Mouse (Mus musculus) 416B (cell line): ENCODE data around the gene C530008M17Rik.

ENCODE experiments used
- DNase-seq: peaks from one replicate; pipeline ENCODE4 v3.0.0; 2011; ENCODE audit warnings: low read depth

Gene C530008M17Rik

GRCm38 (mm10) chr5:76656212-76656611 is at the start of gene C530008M17Rik:
Gene C530008M17Rik (plus strand): TSS chr5:76656512.
- DNase-seq, result no peak

- DNase-seq, result no peak
Measured at GRCm38 (mm10) chr5:76609702-76610370, 46.5 kb upstream of the C530008M17Rik start.

- no peak for DNase-seq
Measured at GRCm38 (mm10) chr5:76612867-76613499, 43.3 kb upstream of the C530008M17Rik start.

- DNase-seq, result no peak
Measured at GRCm38 (mm10) chr5:76615276-76615675, 41.0 kb upstream of the C530008M17Rik start.

GRCm38 (mm10) chr5:76616196-76616747 is 40.0 kb upstream of the C530008M17Rik start:
- no peak for DNase-seq

- DNase-seq, result no peak
Measured at GRCm38 (mm10) chr5:76618750-76619149, 37.6 kb upstream of the C530008M17Rik start.

- DNase-seq, result no peak
Measured at GRCm38 (mm10) chr5:76623759-76624158, 32.6 kb upstream of the C530008M17Rik start.

GRCm38 (mm10) chr5:76627770-76628169 is 28.5 kb upstream of the C530008M17Rik start:
- peak; percentile 26 for DNase-seq

- DNase-seq, result no peak
Measured at GRCm38 (mm10) chr5:76634012-76634411, 22.3 kb upstream of the C530008M17Rik start.

GRCm38 (mm10) chr5:76635592-76635991 is 20.7 kb upstream of the C530008M17Rik start:
- peak; percentile 30 for DNase-seq

- no peak for DNase-seq
Measured at GRCm38 (mm10) chr5:76642076-76642475, 14.2 kb upstream of the C530008M17Rik start.

GRCm38 (mm10) chr5:76644234-76644633 is 12.1 kb upstream of the C530008M17Rik start:
- DNase-seq, result peak; percentile 73

- no peak for DNase-seq
Measured at GRCm38 (mm10) chr5:76645091-76645868, 11.0 kb upstream of the C530008M17Rik start.

- no peak for DNase-seq
Measured at GRCm38 (mm10) chr5:76649897-76650296, 6.4 kb upstream of the C530008M17Rik start.

GRCm38 (mm10) chr5:76651151-76651725 is 5.1 kb upstream of the C530008M17Rik start:
- no peak for DNase-seq

GRCm38 (mm10) chr5:76657245-76658083 is 1.2 kb downstream of the C530008M17Rik start:
- no peak for DNase-seq

GRCm38 (mm10) chr5:76658084-76658934 is 2.0 kb downstream of the C530008M17Rik start:
- DNase-seq, result no peak

- DNase-seq, result no peak
Measured at GRCm38 (mm10) chr5:76659958-76660635, 3.8 kb downstream of the C530008M17Rik start.

GRCm38 (mm10) chr5:76661310-76661709 is 5.0 kb downstream of the C530008M17Rik start:
- DNase-seq, result no peak

GRCm38 (mm10) chr5:76664936-76665335 is 8.6 kb downstream of the C530008M17Rik start:
- no peak for DNase-seq
